Mouse (Mus musculus) kidney, adult 2 months (tissue): ENCODE measurements around the gene Grap.

Experiments used
- CTCF ChIP-seq: fragments of 200-500 bp; conservative IDR thresholded peaks from 2 replicates; pipeline ENCODE4 v1.5.1; 2011; ENCODE audit warnings: low read depth, mild to moderate bottlenecking, control low read depth, low read length, moderate library complexity, mixed read lengths; ENCODE audit not compliant: insufficient read depth, insufficient read length
- POLR2A ChIP-seq: fragments of 200-500 bp; IDR thresholded peaks from one replicate; pipeline ENCODE4 v1.6.1; 2011; ENCODE audit warnings: low read depth, low read length, control low read depth

GRCm38 (mm10) chr11:61615686-61616522, 37.2 kb upstream of the Grap start:
- TF ChIP-seq POLR2A (peak; percentile 18), CTCF (no peak)
